Mouse (Mus musculus): Measurements from ENCODE around the gene Gm13124.
"Not testable (repeated sequence)": the region's sequence is repeated elsewhere in the genome, so short reads cannot be mapped to it uniquely, and the experiment has no call there.

Gene Gm13124

GRCm38 (mm10) chr4:144565034-144565433, at the start of gene Gm13124:
TSS of gene Gm13124 (minus strand) at chr4:144565134.
- DNase-seq, result no peak

GRCm38 (mm10) chr4:144614586-144614985, 49.7 kb upstream of the Gm13124 start:
- no peak for DNase-seq

GRCm38 (mm10) chr4:144613407-144613806, 48.5 kb upstream of the Gm13124 start, which contains the start of gene Aadacl4:
TSS of gene Aadacl4 (plus strand) at chr4:144613707.
- DNase-seq, result no peak

GRCm38 (mm10) chr4:144592790-144593189, 27.9 kb upstream of the Gm13124 start:
- no peak for DNase-seq

GRCm38 (mm10) chr4:144586207-144586606, 21.3 kb upstream of the Gm13124 start:
- not testable (repeated sequence) for DNase-seq

- DNase-seq, result no peak
These were observed 2.8 kb upstream of the Gm13124 start for GRCm38 (mm10) chr4:144567752-144568151.

GRCm38 (mm10) chr4:144561205-144561604, 3.7 kb downstream of the Gm13124 start:
- DNase-seq, result no peak

- DNase-seq, result no peak
These were observed 5.1 kb downstream of the Gm13124 start for GRCm38 (mm10) chr4:144559792-144560191.

GRCm38 (mm10) chr4:144551156-144551555, 13.8 kb downstream of the Gm13124 start:
- no peak for DNase-seq

- not testable (repeated sequence) for DNase-seq
These were observed 19.6 kb downstream of the Gm13124 start for GRCm38 (mm10) chr4:144545339-144545738.

- no peak for DNase-seq
These were observed 20.2 kb downstream of the Gm13124 start for GRCm38 (mm10) chr4:144544689-144545088.

GRCm38 (mm10) chr4:144519522-144519921, 45.4 kb downstream of the Gm13124 start, which contains the start of gene 9430007A20Rik:
TSS of gene 9430007A20Rik (plus strand) at chr4:144519822.
- no peak for DNase-seq

- DNase-seq, result no peak
These were observed 58.4 kb downstream of the Gm13124 start for GRCm38 (mm10) chr4:144506518-144506917.
